Mouse (Mus musculus) heart, embryonic 13.5 days (tissue): ENCODE measurements at regions not wholly inside any gene's neighbourhood (a gene's known extent, or its start where the extent isn't known, plus 50 kb on each side); places are given as distances from the start of the nearest gene placed in this dataset.

ENCODE experiments used
- ATAC-seq: fragments of 200-750 bp; cut with Nextera tagmentation; 2 replicates; pipeline ENCODE4 v1.8.0; 2017; ENCODE audit warnings: moderate TSS enrichment; ENCODE audit not compliant: insufficient number of reproducible peaks, low FRiP score, low TSS enrichment; ENCODE audit errors: extremely low read depth
- H3K27ac ChIP-seq: fragments of 300-500 bp; sonication (generic); replicated peaks from 2 replicates; pipeline ENCODE4 v1.5.1; 2015; ENCODE audit warnings: moderate library complexity, mild to moderate bottlenecking, inconsistent platforms
- H3K27me3 ChIP-seq: fragments of 300-500 bp; sonication (generic); replicated peaks from 2 replicates; pipeline ENCODE4 v1.6.1; 2015; ENCODE audit warnings: mild to moderate bottlenecking, inconsistent platforms
- H3K36me3 ChIP-seq: fragments of 300-500 bp; sonication (generic); 2 replicates; pipeline ENCODE4 v1.6.1; 2015; ENCODE audit warnings: mild to moderate bottlenecking, inconsistent platforms
- H3K4me1 ChIP-seq: fragments of 300-500 bp; sonication (generic); 2 replicates; pipeline ENCODE4 v1.6.1; 2015; ENCODE audit warnings: inconsistent platforms
- H3K4me2 ChIP-seq: fragments of 300-500 bp; sonication (generic); 2 replicates; pipeline ENCODE4 v1.6.1; 2015; ENCODE audit warnings: inconsistent platforms, mild to moderate bottlenecking, moderate library complexity
- H3K4me3 ChIP-seq: fragments of 300-500 bp; sonication (generic); 2 replicates; pipeline ENCODE4 v1.5.1; 2015; ENCODE audit warnings: moderate library complexity, mild to moderate bottlenecking, inconsistent platforms
- H3K9ac ChIP-seq: fragments of 300-500 bp; sonication (generic); 2 replicates; pipeline ENCODE4 v1.6.1; 2015; ENCODE audit warnings: inconsistent platforms, mild to moderate bottlenecking, moderate library complexity
- H3K9me3 ChIP-seq: fragments of 300-500 bp; sonication (generic); 2 replicates; pipeline ENCODE4 v1.6.1; 2016; ENCODE audit warnings: inconsistent platforms
- WGBS: fragments of 180-500 bp; shearing (Covaris S2); methylation state at CpG from one replicate; pipeline ENCODE4 v1.1.7; 2015; ENCODE audit warnings: mixed read lengths; 5-methylcytosine and 5-hydroxymethylcytosine counted together

DNA sequence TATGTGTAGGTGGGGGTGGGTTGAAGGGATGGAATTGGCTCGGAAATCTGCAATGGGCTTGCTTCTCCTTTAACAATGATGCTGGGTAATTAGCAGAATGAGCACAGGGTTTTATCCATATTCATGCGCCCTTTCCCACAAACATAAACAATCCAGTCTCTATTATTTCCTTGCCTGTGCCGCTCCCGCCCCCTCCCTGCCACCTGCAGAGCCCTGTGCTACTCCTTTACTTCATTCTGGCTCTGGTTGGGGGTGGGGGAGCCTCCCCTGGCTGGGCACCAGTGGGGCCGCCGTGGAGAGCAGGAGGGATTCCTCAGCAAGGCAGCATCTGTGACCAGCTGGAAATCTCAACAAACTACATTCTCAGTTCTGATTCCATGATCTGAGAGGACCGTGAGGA, 374.4 kb downstream of the Bcl11a start:
- H3K9ac ChIP-seq, result no peak overlapping the region
- no peak overlapping the region for H3K4me3 ChIP-seq
- no peaks in the 10 kb centered on the region for H3K36me3 ChIP-seq
- H3K27me3 ChIP-seq, result no peaks in the 10 kb centered on the region
- 61% methylated on average over 7 of the region's 7 CpGs for WGBS
- H3K9me3 ChIP-seq, result no peaks in the 10 kb centered on the region; the same call in 1 of the 2 replicates
- H3K27ac ChIP-seq, result no peak overlapping the region
- no peak overlapping the region for H3K4me2 ChIP-seq
- ATAC-seq, result no peak
- H3K4me1 ChIP-seq, result no peaks in the 10 kb centered on the region

DNA sequence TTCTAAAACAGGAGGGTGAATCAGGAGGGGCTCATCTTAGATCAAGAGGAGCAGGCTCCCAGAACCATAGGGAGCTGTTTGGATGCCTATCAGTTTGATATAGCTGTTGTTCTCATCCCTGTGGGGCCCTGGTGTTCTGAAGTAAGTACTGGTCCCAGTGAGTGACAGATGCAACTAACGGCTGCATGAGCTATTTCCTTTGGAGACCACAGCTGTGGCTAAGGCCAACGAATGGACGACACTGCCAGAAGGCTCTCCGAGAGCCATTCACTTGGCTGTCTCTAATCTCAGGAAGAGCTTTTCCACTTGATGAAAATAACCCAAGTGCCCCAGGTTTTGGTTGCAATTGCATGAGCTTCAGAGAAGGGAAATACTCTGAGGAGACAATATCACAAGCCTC, 386.8 kb downstream of the Bcl11a start:
- Histone ChIP-seq H3K27me3 (no peaks in the 10 kb centered on the region), H3K4me1 (no peaks in the 10 kb centered on the region), H3K9ac (no peak overlapping the region), H3K4me2 (no peak overlapping the region), H3K36me3 (no peaks in the 10 kb centered on the region), H3K4me3 (no peak overlapping the region), H3K27ac (no peak overlapping the region), H3K9me3 (no peaks in the 10 kb centered on the region)
- 32% methylated on average over 4 of the region's 4 CpGs for WGBS
- ATAC-seq, result no peak

DNA sequence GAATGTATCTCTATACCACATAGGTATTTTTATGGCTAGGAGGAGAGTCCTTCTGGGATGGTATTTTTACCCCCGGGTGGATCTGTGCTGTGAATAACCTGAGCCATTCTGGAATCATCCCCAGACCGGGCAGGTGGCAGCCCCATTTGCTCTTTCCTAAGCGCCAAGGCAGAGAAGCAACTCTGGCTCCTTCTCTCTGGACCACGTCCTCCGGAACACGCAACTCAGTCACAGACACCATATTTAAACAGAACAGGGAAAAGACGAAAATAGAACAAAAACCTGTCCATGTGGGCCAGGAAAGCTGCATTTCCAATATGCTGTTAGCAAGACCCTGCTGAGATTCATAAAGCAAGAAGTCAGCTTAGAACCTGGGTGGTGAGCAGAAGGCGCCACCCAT, 389.6 kb downstream of the Bcl11a start:
- H3K36me3 ChIP-seq, result no peaks in the 10 kb centered on the region
- peaks cover 6% of the 10 kb centered on the region for H3K4me1 ChIP-seq
- H3K9ac ChIP-seq, result no peak overlapping the region
- no peak overlapping the region for H3K4me2 ChIP-seq
- no peaks in the 10 kb centered on the region for H3K9me3 ChIP-seq
- no peak overlapping the region for H3K4me3 ChIP-seq
- WGBS, result 80% methylated on average over 8 of the region's 8 CpGs
- ATAC-seq, result no peak
- H3K27me3 ChIP-seq, result no peaks in the 10 kb centered on the region
- no peak overlapping the region for H3K27ac ChIP-seq

DNA sequence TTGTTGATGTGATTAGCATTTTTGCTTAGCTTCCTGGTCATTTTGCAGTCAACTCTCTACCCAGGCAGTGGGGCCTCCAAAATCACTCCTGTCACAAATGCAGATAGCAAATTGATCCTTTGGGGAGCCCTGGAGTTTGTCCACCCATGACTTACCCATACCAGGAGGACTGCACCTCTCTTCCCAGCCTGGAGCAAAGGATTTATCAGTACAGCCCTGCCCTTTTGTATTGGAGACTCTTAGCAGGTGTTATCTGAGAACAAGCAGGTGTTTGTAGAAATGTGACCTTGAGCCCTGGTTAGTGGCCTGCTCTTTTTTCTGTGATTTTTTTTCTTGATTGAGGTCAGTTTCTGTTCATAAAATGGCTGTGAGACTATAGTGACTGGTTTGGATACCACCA, 392.6 kb downstream of the Bcl11a start:
- no peak overlapping the region for H3K4me3 ChIP-seq
- no peak overlapping the region for H3K9ac ChIP-seq
- H3K27ac ChIP-seq, result no peak overlapping the region
- no peak overlapping the region for H3K4me2 ChIP-seq
- no peaks in the 10 kb centered on the region for H3K36me3 ChIP-seq
- H3K9me3 ChIP-seq, result no peaks in the 10 kb centered on the region
- no peak for ATAC-seq
- H3K4me1 ChIP-seq, result peaks cover 10% of the 10 kb centered on the region
- no peaks in the 10 kb centered on the region for H3K27me3 ChIP-seq

DNA sequence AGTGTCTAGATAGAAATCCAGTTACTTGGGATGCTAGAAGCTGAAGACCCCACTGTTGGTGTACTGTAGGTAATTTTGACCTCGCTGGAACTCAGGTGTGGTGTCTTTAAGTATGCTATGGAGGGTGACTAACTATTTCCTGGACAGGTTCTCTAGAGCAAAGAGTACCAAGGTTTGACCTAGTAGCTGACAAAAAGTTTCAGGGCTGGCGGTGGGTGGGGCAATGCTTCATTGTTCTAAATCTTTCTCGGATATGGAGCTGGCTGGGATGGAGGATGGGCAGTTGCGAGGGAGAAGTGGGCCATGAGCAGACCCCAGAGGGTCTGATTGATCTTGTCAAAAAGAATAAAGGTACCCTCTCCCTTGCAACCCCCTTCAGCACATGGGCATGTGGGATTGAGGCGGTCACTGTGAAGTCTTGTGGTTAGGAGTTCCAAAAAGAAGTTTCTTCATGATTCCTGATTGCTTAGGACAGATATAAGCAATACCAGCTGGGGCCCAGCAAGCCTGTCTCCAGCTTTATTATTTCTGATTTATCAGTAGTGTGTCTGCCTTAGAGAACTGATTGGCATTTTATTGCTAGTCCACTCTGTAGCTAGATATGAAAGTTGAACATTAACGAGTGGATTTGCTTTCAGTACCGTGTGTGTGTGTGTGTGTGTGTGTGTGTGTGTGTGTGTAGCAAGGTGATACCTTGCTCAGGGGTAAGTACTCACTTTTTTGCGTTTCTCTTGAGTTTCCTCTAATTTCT, 394.9 kb downstream of the Bcl11a start:
- WGBS, result 79% methylated on average over 8 of the region's 8 CpGs
- H3K36me3 ChIP-seq, result no peaks in the 10 kb centered on the region

DNA sequence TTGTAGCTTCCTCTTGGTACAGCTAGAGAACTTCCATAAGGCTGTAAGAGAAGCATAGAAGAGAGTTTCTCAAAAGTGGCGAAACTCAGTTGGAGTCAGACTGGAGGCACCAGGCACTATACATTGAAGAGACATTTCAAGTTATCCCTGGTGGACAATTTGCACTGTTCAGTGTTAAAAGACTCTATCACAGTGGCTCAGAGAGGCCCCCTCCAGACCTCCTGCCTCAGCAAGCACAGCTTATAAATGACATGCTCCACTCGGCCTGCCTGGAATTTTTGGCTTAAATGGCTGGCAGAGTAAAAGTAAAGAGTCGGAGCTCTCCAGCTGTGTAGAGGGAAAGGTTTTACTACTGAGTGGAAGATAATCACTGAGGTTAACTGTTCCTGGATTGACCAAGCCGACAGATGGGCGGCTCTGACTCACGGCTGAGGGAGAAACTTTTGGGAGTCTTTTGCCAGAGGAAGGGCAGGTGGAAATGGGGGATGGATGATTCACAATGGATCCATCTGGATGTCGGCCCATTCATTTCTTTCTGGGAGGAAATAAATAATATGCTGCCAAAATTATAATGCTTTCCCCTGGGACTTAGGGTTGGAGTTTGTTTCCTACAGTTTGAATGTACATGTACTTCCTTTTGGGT, 395.6 kb downstream of the Bcl11a start:
- H3K4me1 ChIP-seq, result peaks cover 10% of the 10 kb centered on the region
- no peaks in the 10 kb centered on the region for H3K36me3 ChIP-seq
- H3K27ac ChIP-seq, result no peak overlapping the region
- H3K9ac ChIP-seq, result no peak overlapping the region
- no peaks in the 10 kb centered on the region for H3K27me3 ChIP-seq
- ATAC-seq, result no peak
- 48% methylated on average over 7 of the region's 7 CpGs for whole genome bisulfite sequencing
- no peak overlapping the region for H3K4me2 ChIP-seq
- no peaks in the 10 kb centered on the region for H3K9me3 ChIP-seq
- no peak overlapping the region for H3K4me3 ChIP-seq

More for the DNA sequence above, 394.9 kb downstream of the Bcl11a start:
- no peak for ATAC-seq
- Histone ChIP-seq H3K4me1 (peaks cover 10% of the 10 kb centered on the region), H3K9me3 (no peaks in the 10 kb centered on the region), H3K9ac (no peak overlapping the region), H3K4me3 (no peak overlapping the region), H3K27ac (no peak overlapping the region), H3K27me3 (no peaks in the 10 kb centered on the region), H3K4me2 (no peak overlapping the region)

DNA sequence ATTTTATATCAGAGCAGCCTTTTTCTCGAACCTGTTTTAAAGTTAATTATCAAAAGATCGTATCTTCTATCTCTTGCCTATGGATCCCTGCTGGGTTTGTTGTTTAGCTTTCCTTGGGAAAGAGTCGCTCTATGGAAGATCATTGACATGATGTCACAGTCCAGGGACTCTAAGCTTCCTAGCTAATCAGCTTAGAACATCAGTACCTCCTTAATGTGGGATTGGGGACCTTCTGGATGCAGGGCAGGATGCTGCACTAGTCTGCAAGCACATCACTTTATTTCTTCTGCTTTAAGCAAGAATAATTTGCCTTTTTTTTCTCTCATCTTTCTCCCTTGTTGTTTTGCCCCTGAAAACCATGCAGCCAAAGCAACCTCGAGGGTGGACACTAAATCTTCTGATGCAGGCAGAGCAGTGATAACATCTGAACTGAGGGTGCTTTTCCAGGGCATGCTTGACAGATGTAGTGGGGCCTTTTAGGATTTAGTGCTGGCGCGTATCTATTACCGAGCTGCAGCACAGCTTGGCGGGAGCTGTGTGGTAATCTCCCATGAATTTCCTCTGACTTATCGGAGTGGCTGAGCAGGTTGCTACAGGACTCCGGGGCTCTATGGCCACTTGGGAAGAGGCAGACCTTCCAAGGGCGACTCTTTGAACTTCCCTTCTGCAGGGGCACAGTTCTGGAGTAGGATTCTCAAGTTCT, 425.0 kb downstream of the Bcl11a start:
- Histone ChIP-seq H3K9me3 (no peaks in the 10 kb centered on the region), H3K4me1 (peaks cover 5% of the 10 kb centered on the region; the same call in 1 of the 2 replicates), H3K27ac (no peak overlapping the region), H3K27me3 (0 out of 2 replicates have a peak, but pooled peaks cover 3% of the 10 kb centered on the region), H3K4me2 (no peak overlapping the region), H3K36me3 (no peaks in the 10 kb centered on the region), H3K4me3 (no peak overlapping the region), H3K9ac (no peak overlapping the region)
- WGBS, result 28% methylated on average over 11 of the region's 11 CpGs
- no peak for ATAC-seq

DNA sequence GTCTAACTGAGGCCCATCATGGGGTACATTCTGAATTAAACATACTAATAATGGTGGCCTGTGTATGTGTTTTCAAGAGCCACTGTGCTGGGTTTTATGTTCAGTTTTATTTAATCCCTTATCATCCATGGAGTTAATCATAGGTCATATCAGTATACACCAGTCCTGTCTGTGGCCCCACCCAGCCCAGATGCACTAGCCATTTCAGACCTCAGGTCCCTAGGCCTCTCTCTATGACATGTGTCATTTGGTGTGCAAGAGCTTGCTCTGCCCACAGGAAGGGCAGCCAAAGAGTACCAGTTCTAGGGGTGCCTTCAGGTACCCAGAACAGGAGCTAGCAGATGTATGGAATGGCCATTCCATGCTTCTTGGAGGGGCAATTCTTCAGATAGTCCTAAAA, 437.7 kb downstream of the Bcl11a start:
- no peak overlapping the region for H3K4me2 ChIP-seq
- H3K36me3 ChIP-seq, result no peaks in the 10 kb centered on the region
- H3K9me3 ChIP-seq, result no peaks in the 10 kb centered on the region
- H3K9ac ChIP-seq, result no peak overlapping the region
- no peak overlapping the region for H3K27ac ChIP-seq
- H3K4me1 ChIP-seq, result peaks cover 5% of the 10 kb centered on the region; the same call in 1 of the 2 replicates
- no peak for ATAC-seq
- no peak overlapping the region for H3K4me3 ChIP-seq
- no peaks in the 10 kb centered on the region for H3K27me3 ChIP-seq

DNA sequence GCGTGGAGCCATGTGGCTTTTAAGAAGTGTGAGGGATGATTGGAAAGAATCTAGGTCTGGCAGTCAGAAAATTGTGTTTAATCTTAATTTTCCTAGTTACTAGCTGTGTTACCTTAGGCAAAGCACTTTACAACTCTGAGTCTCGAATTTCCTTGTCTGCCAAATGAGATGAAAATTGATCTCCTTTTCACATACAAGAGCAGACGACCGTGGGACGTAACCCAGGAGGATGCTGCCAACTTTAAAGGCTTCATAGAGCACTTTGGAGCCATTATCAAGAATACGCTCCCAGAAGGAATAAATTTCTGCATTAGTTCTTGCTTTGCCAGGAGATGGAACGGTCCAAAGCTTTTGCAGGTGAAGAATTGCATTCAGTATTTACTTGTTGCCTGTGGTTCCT, 457.6 kb downstream of the Bcl11a start:
- no peak for ATAC-seq
- Histone ChIP-seq H3K4me1 (no peaks in the 10 kb centered on the region), H3K9ac (no peak overlapping the region)

DNA sequence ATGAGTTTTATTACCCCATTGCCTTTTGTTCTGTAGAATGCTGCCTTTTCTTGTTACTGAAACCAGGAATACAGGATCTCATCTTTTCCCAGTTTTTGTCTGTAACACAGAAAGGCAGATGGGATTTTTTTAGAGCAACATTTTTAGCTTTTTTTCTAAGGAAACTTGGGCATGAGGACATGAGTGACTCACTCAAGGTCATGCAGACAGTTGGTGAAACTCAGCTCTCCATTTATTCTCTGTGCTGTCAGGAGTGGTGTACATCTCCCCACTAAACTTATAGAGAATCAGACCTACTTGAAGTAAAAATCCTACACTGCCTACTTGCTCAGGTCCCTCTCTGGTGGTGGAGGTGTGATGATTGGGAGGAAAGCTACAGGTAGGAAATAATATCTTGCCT, 459.9 kb downstream of the Bcl11a start:
- Histone ChIP-seq H3K9ac (no peak overlapping the region), H3K36me3 (no peaks in the 10 kb centered on the region), H3K4me1 (no peaks in the 10 kb centered on the region), H3K4me2 (no peak overlapping the region), H3K27me3 (no peaks in the 10 kb centered on the region), H3K4me3 (no peak overlapping the region), H3K27ac (no peak overlapping the region), H3K9me3 (no peaks in the 10 kb centered on the region)
- ATAC-seq, result no peak

More for the DNA sequence above, 457.6 kb downstream of the Bcl11a start:
- Histone ChIP-seq H3K4me2 (no peak overlapping the region), H3K27ac (no peak overlapping the region), H3K9me3 (no peaks in the 10 kb centered on the region), H3K36me3 (no peaks in the 10 kb centered on the region), H3K4me3 (no peak overlapping the region), H3K27me3 (no peaks in the 10 kb centered on the region)
- 81% methylated on average over 7 of the region's 7 CpGs for WGBS

DNA sequence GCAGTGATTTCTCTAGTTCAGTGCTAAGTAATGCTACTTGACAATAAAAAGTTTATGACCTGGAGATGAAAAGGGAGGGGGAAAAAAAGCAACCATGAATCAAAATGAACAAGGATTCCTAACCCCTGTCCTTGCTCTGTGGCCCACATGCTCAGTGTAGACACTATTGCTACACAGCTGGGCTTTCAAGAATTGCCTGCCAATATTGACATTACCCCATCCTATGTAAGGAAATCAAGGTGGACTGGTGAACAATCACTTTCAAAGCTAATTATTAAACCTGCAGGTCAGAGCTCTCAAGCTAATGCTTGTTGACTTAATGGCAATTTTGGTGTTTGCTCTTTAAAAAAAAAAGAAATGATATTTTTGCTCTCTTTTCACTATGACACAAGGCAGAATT, 491.8 kb downstream of the Bcl11a start:
- Histone ChIP-seq H3K9ac (no peak overlapping the region), H3K4me1 (peaks cover 11% of the 10 kb centered on the region)

More for the DNA sequence above, 491.8 kb downstream of the Bcl11a start:
- no peak for ATAC-seq
- Histone ChIP-seq H3K4me3 (no peak overlapping the region), H3K27ac (no peak overlapping the region), H3K36me3 (no peaks in the 10 kb centered on the region), H3K27me3 (no peaks in the 10 kb centered on the region), H3K4me2 (no peak overlapping the region), H3K9me3 (no peaks in the 10 kb centered on the region)
